7 mouse cellular contexts compared by ENCODE assay signal in the genomic region with DNA sequence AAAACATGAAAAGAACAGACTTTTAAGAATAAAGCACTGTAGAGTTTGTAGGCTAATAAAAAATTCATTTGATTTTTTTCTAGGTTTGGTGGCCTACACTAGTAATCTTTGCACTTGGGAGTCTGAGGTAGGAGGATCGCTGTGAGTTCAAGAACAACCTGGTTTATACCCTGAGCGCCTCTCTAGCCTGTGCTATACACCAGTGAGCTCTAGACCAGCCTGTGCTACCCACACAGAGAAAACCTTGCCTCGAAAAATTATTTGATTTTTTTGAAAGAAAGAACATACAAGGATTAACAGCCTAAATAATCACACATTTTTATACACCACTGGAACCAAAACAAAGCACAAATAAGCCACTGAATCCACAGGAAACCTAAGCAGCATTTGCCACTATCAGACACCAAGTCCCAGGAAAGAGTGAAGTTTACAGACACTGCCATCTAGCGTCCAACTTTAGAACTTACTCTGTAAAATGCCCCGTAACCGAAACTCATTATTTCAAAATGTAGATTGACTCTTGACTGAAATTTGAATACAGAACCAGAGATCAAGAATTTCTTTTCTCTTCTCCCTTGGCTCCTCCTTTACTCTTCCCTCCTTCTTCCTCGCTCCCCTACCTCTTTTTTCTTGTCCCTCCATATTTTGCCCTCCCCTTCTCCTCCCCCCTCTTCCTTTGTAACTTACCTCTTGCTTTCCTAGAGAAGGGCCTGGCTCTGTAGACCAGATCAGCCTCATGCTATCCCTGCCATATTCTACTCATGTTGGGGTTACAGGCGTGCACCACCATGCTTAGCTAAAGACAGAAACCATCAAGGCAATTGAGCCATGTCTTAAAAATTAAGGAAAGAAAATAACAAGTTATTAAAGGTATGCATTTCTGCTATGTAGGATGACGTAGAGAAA. TPM values are rescaled to one million over a fixed set of nuclear protein-coding genes. Genes with fewer than 3 reads are reported as not detected.
A peak's percentile ranks its signal among the peaks of the same experiment; 100 is the strongest.
DNase-seq lines count a peak whose midpoint lies in the region; ATAC-seq and TF ChIP-seq lines count a peak whose summit lies in the region.

No protein-coding gene starts in this region.

- WGBS in limb, embryonic 11.5 days = 39% methylated on average over 9 of the region's 9 CpGs
- WGBS in limb, embryonic 10.5 days = 46% methylated on average over 9 of the region's 9 CpGs
- 31% methylated on average over 9 of the region's 9 CpGs for WGBS in liver, embryonic 13.5 days (ENCODE audit: insufficient replicate concordance)

- H3K36me3 ChIP-seq in limb, embryonic 11.5 days (ENCODE audit: control insufficient read depth, insufficient read depth, low read length) = no peaks in the 10 kb centered on the region
- no peaks in the 10 kb centered on the region for H3K36me3 ChIP-seq in limb, embryonic 10.5 days
- peaks cover 0 to 3% of the 10 kb centered on the region in 2 experiments; a peak in 1 of 4 replicates for H3K36me3 ChIP-seq in MEL (ENCODE audit: control insufficient read depth in 1 of 2, insufficient read depth in 2 of 2, low read length in 2 of 2)
- H3K36me3 ChIP-seq in liver, embryonic 13.5 days = no peaks in the 10 kb centered on the region

- H3K4me3 ChIP-seq in limb, embryonic 11.5 days (ENCODE audit: low read depth, low read length) = no peak overlapping the region
- H3K4me3 ChIP-seq in limb, embryonic 10.5 days = no peak overlapping the region
- H3K4me3 ChIP-seq in MEL (ENCODE audit: control insufficient read depth in 1 of 2, insufficient read depth in 1 of 2, low read depth in 2 of 2, low read length in 2 of 2) = peak overlapping the region; percentile 45 to 53; a peak in 3 of 4 replicates
- H3K4me3 ChIP-seq in liver, embryonic 13.5 days (replicated peaks) = no peak overlapping the region

- peak; percentile 43 for DNase-seq in limb, embryonic 11.5 days (ENCODE audit: low spot score)
- DNase-seq in limb, embryonic 10.5 days (ENCODE audit: low spot score) = no peak
- peak; percentile 78 for DNase-seq in MEL (ENCODE audit: low read depth, low spot score)
- peak; percentile 45 for DNase-seq in c-Kit-positive CD71-positive TER-119-positive erythroid progenitor cells, embryonic 14.5 days (ENCODE audit: low spot score)
- DNase-seq in heart, postnatal 10 days = peak; percentile 46 to 75
- DNase-seq in liver, embryonic 13.5 days = peak; percentile 4
- DNase-seq in retina, adult 2 months (ENCODE audit: low read depth, low spot score) = peak; percentile 38

- no peak for TF ChIP-seq EP300 in MEL (IDR thresholded peaks at IDR 0.05; ENCODE audit: low read depth in 1 of 2, low read length in 2 of 2)

- no peak for TF ChIP-seq POLR2A in MEL (IDR thresholded peaks at IDR 0.05; ENCODE audit: control insufficient read depth in 1 of 2, insufficient read depth in 1 of 2, low read depth in 1 of 2, low read length in 2 of 2, poor library complexity in 1 of 2)

- H3K4me1 ChIP-seq in limb, embryonic 11.5 days (ENCODE audit: control insufficient read depth, insufficient read depth, low read length) = no peaks in the 10 kb centered on the region
- H3K4me1 ChIP-seq in limb, embryonic 10.5 days = no peaks in the 10 kb centered on the region
- H3K4me1 ChIP-seq in MEL (ENCODE audit: control insufficient read depth in 1 of 2, insufficient read depth in 2 of 2, low read length in 2 of 2) = peaks cover 0 to 3% of the 10 kb centered on the region in 2 experiments; a peak in 2 of 4 replicates
- H3K4me1 ChIP-seq in liver, embryonic 13.5 days (replicated peaks) = no peaks in the 10 kb centered on the region

- no peaks in the 10 kb centered on the region for H3K27me3 ChIP-seq in limb, embryonic 11.5 days (ENCODE audit: control insufficient read depth, insufficient read depth, low read length)
- no peaks in the 10 kb centered on the region for H3K27me3 ChIP-seq in limb, embryonic 10.5 days (ENCODE audit: low read depth, poor library complexity, severe bottlenecking)
- H3K27me3 ChIP-seq in MEL (ENCODE audit: control insufficient read depth in 1 of 2, insufficient read depth in 2 of 2, low read length in 2 of 2) = no peaks in the 10 kb centered on the region
- H3K27me3 ChIP-seq in liver, embryonic 13.5 days = no peaks in the 10 kb centered on the region

- H3K9ac ChIP-seq in limb, embryonic 11.5 days (ENCODE audit: low read length) = no peak overlapping the region
- H3K9ac ChIP-seq in MEL (ENCODE audit: control insufficient read depth, low read depth, low read length, poor library complexity, severe bottlenecking) = peak overlapping the region; percentile 56
- H3K9ac ChIP-seq in liver, embryonic 13.5 days = no peak overlapping the region

- ATAC-seq in limb, embryonic 11.5 days (ENCODE audit: insufficient number of reproducible peaks, low FRiP score, low TSS enrichment, low read depth) = no peak
- ATAC-seq in liver, embryonic 13.5 days (ENCODE audit: low read depth) = no peak

- H3K27ac ChIP-seq in limb, embryonic 11.5 days (replicated peaks; ENCODE audit: low read depth, low read length) = no peak overlapping the region
- no peak overlapping the region for H3K27ac ChIP-seq in limb, embryonic 10.5 days
- no peak overlapping the region for H3K27ac ChIP-seq in MEL (ENCODE audit: control insufficient read depth, low read depth, low read length)
- H3K27ac ChIP-seq in liver, embryonic 13.5 days = no peak overlapping the region

- intact Hi-C loops in heart, postnatal 10 days (cut with DNase I) = loop anchor here (1.0 to 5.0 kb wide), 2 partner anchors 232 to 250 kb away; partner anchors contain the start of gene Cyp2u1

- no peak overlapping the region for H3K4me2 ChIP-seq in limb, embryonic 11.5 days (ENCODE audit: low read depth, severe bottlenecking)
- H3K4me2 ChIP-seq in liver, embryonic 13.5 days = 0 out of 2 replicates have a peak overlapping the region, but pooled peaks have one; percentile 28

- TF ChIP-seq RAD21 in MEL (IDR thresholded peaks at IDR 0.05; ENCODE audit: low read depth, low read length) = peak; percentile 71

- no peaks in the 10 kb centered on the region for H3K79me2 ChIP-seq in MEL (ENCODE audit: control insufficient read depth, insufficient read depth, low read length, poor library complexity)

- no peaks in the 10 kb centered on the region for H3K9me3 ChIP-seq in limb, embryonic 11.5 days (ENCODE audit: control insufficient read depth, low read length)
- no peaks in the 10 kb centered on the region for H3K9me3 ChIP-seq in limb, embryonic 10.5 days (replicated peaks)
- no peaks in the 10 kb centered on the region for H3K9me3 ChIP-seq in MEL (replicated peaks; ENCODE audit: insufficient read depth, low read length)
- no peaks in the 10 kb centered on the region for H3K9me3 ChIP-seq in liver, embryonic 13.5 days (replicated peaks)

- TF ChIP-seq CTCF in MEL (IDR thresholded peaks at IDR 0.05 in 2 of 3, conservative IDR thresholded peaks at IDR 0.05 in 1 of 3; ENCODE audit: control insufficient read depth in 1 of 3, insufficient read depth in 1 of 3, low read depth in 2 of 3, low read length in 3 of 3, poor library complexity in 1 of 3, severe bottlenecking in 1 of 3) = peak; percentile 33 to 78 (median 65)

TF ChIP-seq in MEL, 35 proteins besides CTCF, POLR2A, EP300 and RAD21:
- TF ChIP-seq NRF1 (IDR thresholded peaks at IDR 0.05; ENCODE audit: insufficient read depth, low read depth, low read length, poor library complexity, severe bottlenecking) (no peak), ZNF384 (IDR thresholded peaks at IDR 0.05; ENCODE audit: low read depth, low read length) (0 out of 2 replicates have a peak, but pooled peaks have one; percentile 8), SMC3 (IDR thresholded peaks at IDR 0.05; ENCODE audit: low read depth, low read length) (peak; percentile 61), MXI1 (IDR thresholded peaks at IDR 0.05; ENCODE audit: low read depth, low read length) (no peak), GATA1 (IDR thresholded peaks at IDR 0.05; ENCODE audit: low read depth, low read length) (no peak), ZC3H11A (IDR thresholded peaks at IDR 0.05; ENCODE audit: low read depth, low read length) (peak; percentile 46; the same call in 1 of the 2 replicates), HCFC1 (IDR thresholded peaks at IDR 0.05; ENCODE audit: low read depth, low read length) (peak; percentile 30; the same call in 1 of the 2 replicates), MAZ (IDR thresholded peaks at IDR 0.05; ENCODE audit: low read depth, low read length) (0 out of 2 replicates have a peak, but pooled peaks have one; percentile 35)
TF ChIP-seq in MEL: peak in this region for 5.

RNA-seq across cellular contexts. Expression of gene Papss1, which starts 12.0 kb away (rescaled TPM):
- polyA plus RNA-seq in limb, embryonic 11.5 days (2014; fragmentation: Nextera tagmentation; extraction: Ambion mirVana) = 107 and 108 TPM in 2 replicates
- polyA plus RNA-seq in limb, embryonic 10.5 days (2016; fragmentation: Nextera tagmentation; extraction: Ambion mirVana) = 55.4 and 82.7 TPM in 2 replicates
- total RNA-seq in MEL (2012; rRNA removed) = 27.7 and 30.3 TPM in 2 replicates
- 10 to 100 TPM in 1 of 2 experiments, not detected in 1; 36.2 TPM for polyA plus RNA-seq in MEL (2012; ENCODE audit: insufficient read depth in 1 of 2, insufficient read length in 2 of 2, low read depth in 1 of 2, low replicate concordance in 2 of 2, missing spikeins in 1 of 2)
- total RNA-seq in heart, postnatal 10 days (2021) = 10 to 100 TPM; 26.3 to 27.0 TPM
- polyA plus RNA-seq in liver, embryonic 13.5 days (2015; fragmentation: Nextera tagmentation; extraction: Ambion mirVana) = 10.1 and 12.2 TPM in 2 replicates

Comparison
In these comparisons a context has a peak if more than half of its experiments do, and no peak if none do; other contexts are left out.
1. H3K4me3 ChIP-seq: peak in MEL (2 of 2); none in limb, embryonic 11.5 days (single experiment), limb, embryonic 10.5 days (single experiment) and liver, embryonic 13.5 days (single experiment).